Mouse (Mus musculus): ENCODE measurements around the gene Agtpbp1.

GRCm38 (mm10) chr13:59474973-59475372, 110.1 kb downstream of the Agtpbp1 start:
- no peak for TF ChIP-seq GATA1 (IDR thresholded peaks at IDR 0.05; ENCODE audit: borderline replicate concordance, low read length)
- TF ChIP-seq FLI1 (IDR thresholded peaks at IDR 0.05; ENCODE audit: low read length): no peak
